Mouse (Mus musculus): ENCODE measurements around the gene Ubtd2. TPM values are rescaled to one million over a fixed set of nuclear protein-coding genes. Genes with fewer than 3 reads are reported as not detected.
A peak's percentile ranks its signal among the peaks of the same experiment; 100 is the strongest.

Ubtd2 gene
- total and polyA plus RNA-seq, 2 experiments from 2014 or later = 32.4 to 61.1 TPM

GRCm38 (mm10) chr11:32536954-32537353 lies 81.8 kb downstream of the Ubtd2 start:
- no peak; the same call in 1 of the 2 replicates for ATAC-seq (ENCODE audit: low FRiP score)

GRCm38 (mm10) chr11:32538435-32538834 lies 83.3 kb downstream of the Ubtd2 start:
- no peaks in the 10 kb centered on the region for H3K9me3 ChIP-seq (ENCODE audit: low read length)
- DNase-seq (ENCODE audit: low spot score) (no peak), ATAC-seq (ENCODE audit: low FRiP score) (no peak)
- 76% methylated on average over 6 of the region's 6 CpGs for WGBS
- no peak overlapping the region for H3K4me2 ChIP-seq (ENCODE audit: low read depth, low read length, poor library complexity, severe bottlenecking)
- no peak overlapping the region for H3K4me3 ChIP-seq (ENCODE audit: low read depth, low read length)
- no peak overlapping the region for H3K9ac ChIP-seq (replicated peaks; ENCODE audit: low read length, poor library complexity, severe bottlenecking)
- H3K27ac ChIP-seq (ENCODE audit: low read depth, low read length) = no peak overlapping the region
- H3K4me1 ChIP-seq (ENCODE audit: insufficient read depth, low read length) = 0 out of 2 replicates have a peak, but pooled peaks cover 6% of the 10 kb centered on the region
- no peak for TF ChIP-seq CTCF (IDR thresholded peaks at IDR 0.05)
- H3K27me3 ChIP-seq (ENCODE audit: insufficient read depth, low read length) = no peaks in the 10 kb centered on the region
- no peaks in the 10 kb centered on the region; the same call in 1 of the 2 replicates for H3K36me3 ChIP-seq (ENCODE audit: insufficient read depth, low read length)

More at GRCm38 (mm10) chr11:32536954-32537353, 81.8 kb downstream of the Ubtd2 start:
- Histone ChIP-seq H3K4me1 (ENCODE audit: insufficient read depth, low read length) (0 out of 2 replicates have a peak, but pooled peaks cover 6% of the 10 kb centered on the region), H3K9ac (replicated peaks; ENCODE audit: low read length, poor library complexity, severe bottlenecking) (no peak overlapping the region), H3K4me2 (ENCODE audit: low read depth, low read length, poor library complexity, severe bottlenecking) (no peak overlapping the region), H3K27ac (ENCODE audit: low read depth, low read length) (no peak overlapping the region), H3K9me3 (ENCODE audit: low read length) (no peaks in the 10 kb centered on the region), H3K4me3 (ENCODE audit: low read depth, low read length) (no peak overlapping the region), H3K27me3 (ENCODE audit: insufficient read depth, low read length) (no peaks in the 10 kb centered on the region), H3K36me3 (ENCODE audit: insufficient read depth, low read length) (no peaks in the 10 kb centered on the region; the same call in 1 of the 2 replicates)
- TF ChIP-seq CTCF (IDR thresholded peaks at IDR 0.05) = no peak
- DNase-seq (ENCODE audit: low spot score) = peak; percentile 48
- 31% methylated on average over 7 of the region's 7 CpGs for WGBS

GRCm38 (mm10) chr11:32538846-32539245 lies 83.7 kb downstream of the Ubtd2 start:
- WGBS = 88% methylated on average over 4 of the region's 4 CpGs
- H3K36me3 ChIP-seq (ENCODE audit: insufficient read depth, low read length) = no peaks in the 10 kb centered on the region; the same call in 1 of the 2 replicates
- H3K9me3 ChIP-seq (ENCODE audit: low read length) = no peaks in the 10 kb centered on the region
- H3K9ac ChIP-seq (replicated peaks; ENCODE audit: low read length, poor library complexity, severe bottlenecking) = no peak overlapping the region
- ATAC-seq (ENCODE audit: low FRiP score) = no peak
- no peak overlapping the region for H3K4me3 ChIP-seq (ENCODE audit: low read depth, low read length)
- H3K4me2 ChIP-seq (ENCODE audit: low read depth, low read length, poor library complexity, severe bottlenecking) = no peak overlapping the region
- 0 out of 2 replicates have a peak, but pooled peaks cover 6% of the 10 kb centered on the region for H3K4me1 ChIP-seq (ENCODE audit: insufficient read depth, low read length)
- no peak for DNase-seq (ENCODE audit: low spot score)
- no peaks in the 10 kb centered on the region for H3K27me3 ChIP-seq (ENCODE audit: insufficient read depth, low read length)
- TF ChIP-seq CTCF (IDR thresholded peaks at IDR 0.05) = no peak
- no peak overlapping the region for H3K27ac ChIP-seq (ENCODE audit: low read depth, low read length)

- Histone ChIP-seq H3K4me1 (ENCODE audit: insufficient read depth, low read length) (0 out of 2 replicates have a peak, but pooled peaks cover 3% of the 10 kb centered on the region), H3K9ac (replicated peaks; ENCODE audit: low read length, poor library complexity, severe bottlenecking) (no peak overlapping the region), H3K4me2 (ENCODE audit: low read depth, low read length, poor library complexity, severe bottlenecking) (no peak overlapping the region), H3K9me3 (ENCODE audit: low read length) (no peaks in the 10 kb centered on the region), H3K27ac (ENCODE audit: low read depth, low read length) (no peak overlapping the region), H3K27me3 (ENCODE audit: insufficient read depth, low read length) (no peaks in the 10 kb centered on the region), H3K4me3 (ENCODE audit: low read depth, low read length) (no peak overlapping the region), H3K36me3 (ENCODE audit: insufficient read depth, low read length) (no peaks in the 10 kb centered on the region; the same call in 1 of the 2 replicates)
- TF ChIP-seq CTCF (IDR thresholded peaks at IDR 0.05) = no peak
- DNase-seq (ENCODE audit: low spot score) (no peak), ATAC-seq (ENCODE audit: low FRiP score) (no peak)
- 91% methylated on average over 7 of the region's 7 CpGs for WGBS
Observed at GRCm38 (mm10) chr11:32539717-32540116, 84.5 kb downstream of the Ubtd2 start.

GRCm38 (mm10) chr11:32540463-32540862 lies 85.3 kb downstream of the Ubtd2 start:
- H3K9me3 ChIP-seq (ENCODE audit: low read length) = no peaks in the 10 kb centered on the region
- DNase-seq (ENCODE audit: low spot score) (no peak), ATAC-seq (ENCODE audit: low FRiP score) (no peak)
- H3K4me1 ChIP-seq (ENCODE audit: insufficient read depth, low read length) = 0 out of 2 replicates have a peak, but pooled peaks cover 3% of the 10 kb centered on the region
- H3K27ac ChIP-seq (ENCODE audit: low read depth, low read length) = no peak overlapping the region
- no peaks in the 10 kb centered on the region for H3K27me3 ChIP-seq (ENCODE audit: insufficient read depth, low read length)
- TF ChIP-seq CTCF (IDR thresholded peaks at IDR 0.05) = no peak
- WGBS = 84% methylated on average over 6 of the region's 6 CpGs
- no peaks in the 10 kb centered on the region; the same call in 1 of the 2 replicates for H3K36me3 ChIP-seq (ENCODE audit: insufficient read depth, low read length)
- no peak overlapping the region for H3K9ac ChIP-seq (replicated peaks; ENCODE audit: low read length, poor library complexity, severe bottlenecking)
- no peak overlapping the region for H3K4me3 ChIP-seq (ENCODE audit: low read depth, low read length)
- no peak overlapping the region for H3K4me2 ChIP-seq (ENCODE audit: low read depth, low read length, poor library complexity, severe bottlenecking)

GRCm38 (mm10) chr11:32542181-32542580 lies 87.0 kb downstream of the Ubtd2 start:
- H3K4me2 ChIP-seq (ENCODE audit: low read depth, low read length, poor library complexity, severe bottlenecking) = no peak overlapping the region
- no peaks in the 10 kb centered on the region for H3K4me1 ChIP-seq (ENCODE audit: insufficient read depth, low read length)
- no peaks in the 10 kb centered on the region for H3K27me3 ChIP-seq (ENCODE audit: insufficient read depth, low read length)
- no peak for TF ChIP-seq CTCF (IDR thresholded peaks at IDR 0.05)
- H3K9me3 ChIP-seq (ENCODE audit: low read length) = no peaks in the 10 kb centered on the region
- DNase-seq (ENCODE audit: low spot score) = no peak
- ATAC-seq (ENCODE audit: low FRiP score) = no peak
- no peak overlapping the region for H3K4me3 ChIP-seq (ENCODE audit: low read depth, low read length)
- WGBS = 91% methylated on average over 4 of the region's 4 CpGs
- no peak overlapping the region for H3K9ac ChIP-seq (replicated peaks; ENCODE audit: low read length, poor library complexity, severe bottlenecking)
- H3K36me3 ChIP-seq (ENCODE audit: insufficient read depth, low read length) = no peaks in the 10 kb centered on the region; the same call in 1 of the 2 replicates
- H3K27ac ChIP-seq (ENCODE audit: low read depth, low read length) = no peak overlapping the region
